Mouse (Mus musculus) activated CD4-positive, CD25-positive, alpha-beta regulatory T cell, adult 4 months (primary cell): Measurements from ENCODE around the gene Kcnip4. TPM values are rescaled to one million over a fixed set of nuclear protein-coding genes. Genes with fewer than 3 reads are reported as not detected.

ENCODE experiments used
- ATAC-seq: one replicate; pipeline ENCODE4 v1.8.0; 2017
- polyA plus RNA-seq, 2 experiments: library from polyadenylated mRNA; unstranded; fragments of 100-300 nt; shearing (Covaris generic); gene quantifications; one replicate each; pipeline ENCODE4 v1.2.1; 2017

Kcnip4 gene
- under 1 TPM; 0.16 to 0.22 TPM for polyA plus RNA-seq

DNA sequence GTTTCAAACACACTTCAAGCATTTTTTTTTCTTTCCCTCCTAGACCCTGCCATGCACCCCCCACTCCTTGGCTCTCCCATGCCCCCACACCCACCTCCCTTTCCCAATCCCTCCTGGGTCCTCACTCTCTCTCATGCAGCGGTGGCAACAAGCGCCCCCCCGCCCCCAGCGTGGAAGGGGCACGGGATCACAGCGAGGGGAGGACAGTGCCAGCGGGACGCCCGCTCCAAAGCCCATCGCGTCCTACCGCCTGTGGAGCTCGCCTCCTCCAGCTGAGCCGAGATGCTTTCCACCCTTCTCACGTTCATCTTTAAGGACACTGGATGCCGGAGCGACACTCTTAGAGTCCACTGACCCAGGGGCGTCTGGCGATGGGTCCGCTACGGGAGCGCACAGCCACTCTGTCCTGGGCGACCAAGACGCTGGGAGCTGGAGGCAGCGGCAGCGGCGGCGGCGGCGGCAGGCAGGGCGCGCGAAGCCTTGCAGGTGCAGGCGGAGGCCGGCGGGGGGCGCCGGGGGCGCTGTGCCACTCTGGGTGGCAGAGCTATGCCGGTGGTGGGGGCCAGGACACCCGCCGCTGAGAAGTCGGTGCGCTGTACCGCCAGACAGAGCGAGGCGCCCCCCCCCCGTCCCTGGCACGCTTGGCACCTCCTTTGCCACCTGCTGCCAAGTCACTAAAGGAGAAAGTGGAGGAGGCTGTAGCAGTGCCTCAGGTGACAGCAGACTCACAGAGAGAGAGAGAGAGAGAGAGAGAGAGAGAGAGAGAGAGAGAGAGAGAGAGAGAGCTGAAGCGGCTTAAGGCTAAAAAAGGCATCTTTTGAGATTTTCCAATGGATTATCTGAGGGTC, at the start of gene Kcnip4:
Gene Kcnip4, minus strand, starts transcription at position 514 of the 848 bp plus-strand sequence.
- ATAC-seq: no peak

DNA sequence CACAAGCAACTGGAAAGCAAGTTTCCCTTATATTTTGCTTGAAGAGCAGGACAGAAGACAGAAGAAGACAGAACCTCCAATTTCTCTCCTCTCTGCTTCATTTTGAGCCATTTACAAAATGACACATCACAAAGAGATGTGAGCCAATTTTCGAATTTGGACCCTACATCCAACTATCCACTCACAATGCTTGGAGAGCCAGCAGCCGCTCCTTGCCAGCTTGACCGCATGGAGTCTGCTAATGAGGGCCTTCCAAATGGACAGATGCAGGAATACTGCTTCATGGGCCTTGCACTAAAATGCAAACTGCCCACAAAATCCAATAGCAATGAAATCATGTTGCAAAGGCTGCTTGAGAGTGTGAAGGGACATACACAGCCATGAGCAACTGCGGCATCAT, 47.2 kb upstream of the Kcnip4 start:
- no peak for ATAC-seq

DNA sequence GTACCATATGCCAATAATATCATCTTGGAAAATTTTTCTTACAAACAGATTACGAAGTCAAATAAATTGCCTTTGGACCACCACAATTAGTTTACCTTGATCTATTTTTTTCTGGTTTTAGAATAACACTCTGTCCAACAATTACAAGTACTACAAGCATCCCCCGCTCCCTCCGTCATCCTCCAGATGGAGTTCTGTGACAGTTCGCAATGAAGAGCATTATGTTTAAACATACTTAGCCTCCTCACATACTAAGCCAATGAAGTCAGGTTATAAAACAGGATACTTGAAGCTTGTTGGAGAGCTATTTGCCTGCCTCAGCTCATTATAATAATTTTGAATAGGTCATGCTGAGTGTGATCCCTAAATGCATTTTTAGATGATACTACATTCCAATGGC, 39.0 kb upstream of the Kcnip4 start:
- no peak for ATAC-seq

DNA sequence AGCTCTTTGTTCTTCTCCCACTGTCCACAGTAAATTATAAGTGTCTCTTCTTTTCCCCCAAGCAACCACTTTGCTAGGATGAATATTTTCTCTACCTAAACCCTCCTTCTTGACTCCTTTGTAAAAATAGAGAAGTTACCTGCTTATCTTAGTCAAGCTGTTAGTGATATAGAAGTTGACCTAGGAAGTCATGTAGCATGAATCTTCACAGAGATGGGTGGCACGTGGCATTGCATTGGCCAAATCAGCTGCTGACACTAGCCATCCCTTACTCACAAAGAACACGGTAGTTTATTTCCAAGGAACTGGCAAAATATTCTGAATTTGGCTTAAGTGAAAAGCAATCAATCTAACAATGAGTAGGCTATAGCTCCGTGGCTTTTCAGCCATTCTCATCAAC, 32.7 kb upstream of the Kcnip4 start:
- ATAC-seq: no peak

DNA sequence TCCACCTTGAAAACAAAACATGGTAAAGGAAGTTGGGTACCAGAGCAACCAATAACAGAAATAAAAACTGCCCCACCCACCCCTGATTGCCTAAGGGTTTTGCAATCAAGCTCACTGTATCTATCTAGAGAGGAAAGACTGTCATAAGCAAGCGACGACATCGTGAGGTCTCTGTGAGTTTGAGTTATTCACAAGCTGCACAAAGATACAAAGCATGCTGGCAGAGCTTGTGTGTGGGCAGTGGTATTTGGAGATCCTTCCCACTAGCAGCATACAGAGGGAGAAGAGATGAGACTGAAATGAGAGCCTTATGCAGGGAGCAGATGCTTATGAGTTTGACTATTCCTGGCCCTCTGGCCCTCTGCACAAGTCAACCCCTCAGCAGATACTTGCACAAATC, 23.2 kb upstream of the Kcnip4 start:
- no peak for ATAC-seq

DNA sequence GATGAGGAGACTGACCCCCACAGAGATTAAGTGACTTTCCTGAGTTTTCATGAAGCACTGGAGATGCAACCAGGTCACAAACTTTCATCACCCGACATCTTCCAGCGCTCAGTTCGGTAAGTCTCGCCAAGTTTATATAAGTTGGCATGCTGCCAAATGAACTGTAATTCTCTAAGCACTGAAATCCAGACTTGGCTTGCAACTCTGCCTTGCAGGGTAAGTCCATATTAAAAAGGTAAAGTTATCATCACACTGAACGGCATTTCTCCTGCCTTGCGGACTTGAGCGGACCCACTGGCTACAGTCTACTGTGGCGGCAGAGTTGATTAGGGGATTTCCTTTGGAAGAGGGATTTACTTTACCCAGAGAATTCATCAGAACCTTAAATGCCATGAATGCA, 4.7 kb upstream of the Kcnip4 start:
- no peak for ATAC-seq

DNA sequence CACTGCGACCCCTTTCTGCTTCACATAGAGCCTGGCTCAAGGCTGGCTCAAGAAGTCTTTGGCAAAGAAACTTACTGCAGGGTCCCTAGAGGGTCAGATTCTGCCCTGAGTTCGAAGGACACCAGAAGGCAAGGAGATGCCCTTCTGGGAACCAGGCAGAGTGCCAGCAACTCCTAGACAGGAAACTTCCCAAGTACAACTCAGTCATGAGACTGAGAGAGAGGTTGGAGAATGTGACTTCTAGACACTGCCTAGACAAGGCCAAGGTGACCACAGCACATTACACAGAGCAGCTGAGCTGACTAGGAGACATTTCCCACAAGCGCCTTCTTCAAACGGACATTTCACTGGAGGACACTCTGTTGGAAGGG, 520 bp upstream of the Kcnip4 start:
- ATAC-seq: no peak

DNA sequence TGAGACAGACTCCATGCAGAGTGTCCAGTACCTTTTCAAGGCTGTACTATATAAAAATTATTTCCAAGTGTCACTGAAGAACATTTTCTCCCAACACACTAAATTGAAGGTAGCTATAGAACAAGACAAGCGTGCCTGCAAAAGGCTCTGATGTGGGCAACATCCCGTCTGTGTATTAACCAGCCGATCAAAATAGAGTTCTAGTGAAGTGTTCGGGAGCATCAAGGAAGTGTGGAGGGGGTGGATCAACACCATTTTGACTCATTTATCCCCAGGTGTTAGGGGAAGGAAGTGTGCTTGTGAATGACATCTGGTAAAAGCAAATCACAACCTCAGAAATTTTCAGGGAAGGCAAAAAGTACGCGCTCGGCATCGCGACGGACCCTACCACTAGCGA, 712 bp downstream of the Kcnip4 start:
- no peak for ATAC-seq

DNA sequence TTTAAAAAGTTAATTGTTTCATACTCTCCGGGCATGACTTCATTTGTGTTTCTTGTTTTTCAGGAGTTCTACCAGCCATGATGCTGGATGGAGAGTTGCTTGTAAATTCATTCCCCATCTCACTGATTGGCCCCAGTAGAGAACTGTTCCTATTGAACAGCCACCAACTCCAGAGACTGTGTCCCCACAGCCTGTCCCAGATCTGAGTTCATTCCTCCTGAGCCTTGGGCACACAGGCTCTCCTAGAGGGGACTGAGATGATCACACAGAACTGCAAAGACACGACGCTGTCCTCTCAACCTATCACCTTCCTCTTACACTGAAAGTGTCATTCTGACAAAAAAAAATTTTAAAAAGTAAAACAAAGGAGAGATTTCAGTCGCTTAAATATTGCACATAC, 1.7 kb downstream of the Kcnip4 start:
- no peak for ATAC-seq

DNA sequence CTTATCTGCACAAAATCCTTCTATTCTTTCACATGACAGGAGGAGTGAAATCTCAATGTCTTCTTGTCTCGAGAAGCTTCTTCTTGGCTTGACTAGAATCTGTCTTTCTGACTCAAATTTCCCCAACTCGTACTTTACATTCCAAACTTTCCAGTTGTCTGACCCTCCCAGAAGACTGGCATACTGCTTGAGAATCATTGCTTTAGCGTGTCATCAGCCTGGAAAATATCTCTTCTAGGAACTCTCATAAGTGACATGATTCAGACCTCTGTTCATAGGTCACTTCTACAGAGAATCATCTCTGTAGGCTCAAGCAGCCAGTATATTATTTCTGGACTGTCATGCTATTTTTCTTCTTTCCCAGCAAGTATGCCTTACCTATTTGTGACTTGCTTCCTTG, 26.0 kb downstream of the Kcnip4 start:
- ATAC-seq: no peak

DNA sequence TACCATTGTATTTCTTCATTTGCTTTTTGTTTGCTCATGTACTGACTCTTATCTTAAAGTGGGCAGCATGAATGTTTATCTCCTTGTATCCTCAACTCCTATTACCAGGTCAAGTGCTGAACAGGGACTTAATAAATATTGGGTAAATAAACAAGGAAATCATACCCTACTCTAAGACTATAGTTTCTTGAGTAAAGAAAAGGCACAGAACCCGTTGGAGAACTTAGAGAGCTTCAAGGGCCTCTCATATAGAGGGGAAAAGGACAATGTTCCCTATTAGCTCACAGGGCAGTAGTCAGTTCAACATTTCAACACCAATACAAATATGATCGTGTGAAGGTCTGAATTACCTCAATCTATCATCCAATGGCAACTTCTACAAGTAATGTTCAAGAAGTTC, 37.4 kb downstream of the Kcnip4 start:
- no peak for ATAC-seq

DNA sequence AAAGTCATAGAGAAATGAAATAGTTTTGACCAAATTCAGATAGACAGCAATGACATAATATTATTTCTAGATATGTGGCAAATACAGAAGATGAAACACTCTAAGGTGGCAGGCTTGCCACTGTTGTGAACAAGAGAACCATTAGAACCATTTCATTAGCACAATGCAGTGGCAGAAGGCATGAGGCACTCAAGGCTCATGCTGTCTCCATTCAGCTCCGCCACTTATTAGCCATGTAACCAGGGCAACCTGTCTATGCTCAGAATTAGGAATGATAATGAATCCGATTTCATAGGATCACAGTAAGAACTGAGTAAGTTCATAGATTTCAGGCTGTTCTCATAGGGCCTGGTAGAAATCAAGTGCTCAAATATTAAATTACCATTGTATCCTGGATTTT, 54.0 kb downstream of the Kcnip4 start:
- ATAC-seq: no peak

DNA sequence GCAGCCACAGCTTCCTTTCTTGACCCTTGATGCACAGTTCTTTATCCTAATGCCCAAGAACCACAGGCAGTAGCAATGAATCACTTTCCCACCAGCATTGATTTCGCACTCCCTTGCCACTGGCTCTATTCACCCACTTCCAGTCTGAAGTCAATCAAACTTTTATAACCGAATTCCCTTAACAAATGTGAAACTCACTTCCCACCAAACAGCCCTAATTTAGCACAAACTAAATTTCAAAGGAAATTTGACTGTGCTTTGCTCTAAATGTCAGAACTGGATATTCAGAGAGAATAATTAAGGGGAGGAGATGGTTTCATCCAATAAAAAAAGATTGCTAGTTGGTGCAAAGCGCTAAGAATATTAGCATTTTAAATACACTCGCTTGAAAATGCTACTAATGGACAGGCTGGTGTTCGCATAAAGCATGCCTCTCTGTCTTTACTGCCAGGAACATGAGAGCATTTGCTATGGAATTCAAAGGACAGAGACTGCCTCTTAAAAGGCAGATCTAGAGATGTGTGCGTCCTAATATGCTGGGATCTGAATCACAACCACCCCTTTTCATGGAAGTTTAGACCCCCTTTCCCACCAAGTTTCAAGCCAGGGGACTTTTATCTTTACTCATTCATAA, 63.9 kb downstream of the Kcnip4 start:
- ATAC-seq: no peak

DNA sequence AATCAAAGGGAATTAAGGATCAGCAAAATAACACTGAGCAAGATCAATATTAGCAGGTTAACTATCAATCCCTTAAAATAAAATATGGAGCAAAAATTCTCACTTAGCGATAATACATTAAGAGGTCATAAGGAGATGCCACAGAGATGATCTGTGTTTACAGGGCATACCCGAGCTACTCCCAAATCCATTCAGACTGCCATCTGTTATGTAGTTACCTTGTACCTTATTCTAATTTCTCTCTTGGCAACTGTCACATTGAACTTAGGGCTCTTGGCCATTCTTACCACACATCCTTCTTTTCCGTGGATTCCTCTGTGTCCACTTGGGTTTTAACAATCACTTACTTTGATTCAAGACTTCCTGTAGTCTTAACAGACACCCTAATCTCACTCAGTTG, 71.6 kb downstream of the Kcnip4 start:
- ATAC-seq: no peak

DNA sequence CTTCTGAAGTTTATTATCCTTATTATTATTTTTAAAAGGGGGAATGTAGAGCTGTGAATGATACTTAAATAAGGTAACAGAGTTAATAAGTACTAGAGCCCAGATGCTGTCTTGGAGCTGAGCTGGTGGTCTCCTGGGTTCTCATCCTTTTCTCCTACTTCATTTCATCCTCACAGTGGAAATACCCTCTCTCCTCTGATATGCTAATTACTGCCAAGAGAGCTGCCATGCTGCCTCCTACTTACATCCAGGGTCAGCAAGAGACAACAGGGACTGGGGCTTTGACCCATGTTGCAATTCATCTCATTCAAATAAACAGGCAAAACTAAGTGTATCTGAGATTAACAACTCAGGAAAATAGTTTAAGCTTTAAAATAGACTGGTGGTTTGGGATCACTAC, 73.4 kb downstream of the Kcnip4 start:
- no peak for ATAC-seq

DNA sequence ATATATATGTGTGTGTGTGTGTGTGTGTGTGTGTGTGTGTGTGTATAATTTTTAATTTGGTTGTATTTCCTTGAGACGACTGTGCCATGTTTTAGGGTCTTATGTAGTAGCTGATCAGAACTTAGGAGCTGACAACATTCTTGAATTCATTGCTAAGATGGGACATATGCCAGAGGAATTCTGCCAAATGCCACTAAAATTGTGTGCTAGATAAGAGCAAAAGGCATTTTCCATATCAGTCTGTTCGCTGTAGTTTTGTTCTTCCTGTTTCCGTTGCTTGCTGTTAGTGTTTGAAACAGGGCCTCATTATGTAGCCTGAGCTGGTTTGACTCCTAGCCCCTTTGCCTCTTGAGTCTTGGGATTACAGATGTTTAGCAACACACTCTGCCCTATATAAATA, 73.8 kb downstream of the Kcnip4 start:
- ATAC-seq: no peak

DNA sequence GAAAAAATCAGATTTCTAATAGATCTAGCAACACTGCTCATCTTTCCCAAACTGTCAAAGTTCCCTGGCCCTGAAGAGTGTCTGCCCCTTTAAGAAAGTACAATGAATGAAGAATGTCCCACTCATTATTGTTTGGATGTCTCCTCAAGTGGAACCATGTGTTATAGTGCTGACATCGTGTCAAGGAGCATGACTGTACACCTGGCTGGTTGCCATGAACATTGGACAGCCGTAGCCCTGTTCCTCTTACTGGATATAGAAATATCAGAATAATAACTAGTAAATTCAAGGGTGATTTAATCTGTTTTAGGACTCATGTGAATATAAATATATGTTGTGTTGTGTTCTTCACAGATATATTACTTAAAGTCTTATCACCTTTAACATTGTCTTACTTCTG, 87.5 kb downstream of the Kcnip4 start:
- ATAC-seq: no peak

DNA sequence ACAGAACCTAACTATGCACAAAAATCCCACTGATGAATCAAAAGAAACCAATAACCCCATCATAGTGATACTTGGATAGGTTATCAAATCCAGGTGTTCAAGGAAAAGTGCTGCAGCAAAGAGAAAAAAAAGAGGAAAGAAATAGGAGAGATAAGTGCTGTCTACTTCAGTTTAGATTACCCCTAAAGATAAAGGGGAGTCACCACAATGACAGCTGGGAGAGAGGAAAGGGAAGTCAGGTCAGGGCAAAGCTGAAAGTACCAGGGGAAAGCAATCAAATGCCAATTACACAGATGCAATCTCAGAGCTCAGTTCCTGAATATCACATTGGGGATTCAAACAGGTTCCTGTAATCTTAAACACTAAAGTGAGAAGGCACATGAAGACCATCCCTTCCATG, 97.0 kb downstream of the Kcnip4 start:
- no peak for ATAC-seq

DNA sequence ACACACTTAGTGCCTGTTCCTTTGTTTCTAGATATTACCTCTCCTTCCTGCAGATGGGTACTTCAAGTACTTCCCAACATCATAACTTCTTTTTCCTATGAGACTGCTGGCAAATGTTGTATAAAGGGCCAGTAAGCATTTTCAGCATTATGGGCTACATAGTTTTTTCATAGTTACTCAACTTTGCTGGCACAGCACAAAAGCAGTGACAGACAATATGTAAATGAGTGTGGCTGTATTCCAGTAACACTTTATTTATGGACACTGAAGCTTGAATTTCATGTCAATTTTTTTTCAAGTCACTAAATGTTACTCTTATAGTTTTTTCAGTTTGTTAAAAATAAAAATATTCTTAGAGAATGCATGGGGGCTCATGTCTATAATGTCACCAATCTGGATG, 105.0 kb downstream of the Kcnip4 start:
- ATAC-seq: no peak

DNA sequence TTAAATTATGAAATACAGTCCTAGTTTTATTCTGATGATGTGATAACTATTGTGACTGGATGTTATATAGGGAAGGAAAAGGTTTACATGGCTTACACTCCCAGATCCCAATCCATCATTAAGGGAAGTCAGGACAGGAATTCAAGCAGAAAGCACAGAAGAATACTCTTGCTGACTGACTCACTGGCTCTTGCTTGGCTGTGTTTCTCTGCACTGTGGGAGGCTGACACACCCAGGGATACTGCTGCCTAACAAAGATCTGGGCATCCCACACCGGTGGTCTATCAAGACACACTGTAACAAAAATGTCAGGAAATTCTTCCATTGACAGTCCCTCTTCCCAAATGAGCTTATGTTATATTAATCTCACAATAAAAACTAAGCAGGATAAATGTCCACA, 116.4 kb downstream of the Kcnip4 start:
- ATAC-seq: no peak

DNA sequence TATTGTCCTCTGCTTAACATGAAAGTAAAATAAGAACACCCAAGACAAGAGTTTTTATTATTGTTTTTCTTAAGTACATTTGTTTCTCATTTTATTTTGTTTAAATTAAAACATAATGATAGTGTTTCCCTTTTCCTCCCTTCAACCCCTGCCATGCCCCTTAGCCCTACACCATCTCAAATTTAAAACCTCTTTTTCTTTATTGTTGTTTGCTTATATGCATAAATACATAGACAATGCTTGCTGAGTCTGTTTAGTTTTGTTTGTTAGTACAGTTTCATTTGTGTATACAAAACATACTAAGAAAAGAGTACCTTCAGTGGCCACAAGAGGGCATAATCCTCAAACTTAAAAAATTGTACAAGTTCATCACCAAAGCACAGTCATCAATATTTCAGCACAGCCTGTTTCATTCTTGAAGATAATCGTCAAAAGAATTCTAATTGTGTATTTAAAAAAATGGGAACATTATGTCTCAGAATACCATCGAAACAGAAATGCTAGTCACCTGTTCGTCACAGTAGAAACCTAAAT, 154.1 kb downstream of the Kcnip4 start:
- ATAC-seq: no peak

DNA sequence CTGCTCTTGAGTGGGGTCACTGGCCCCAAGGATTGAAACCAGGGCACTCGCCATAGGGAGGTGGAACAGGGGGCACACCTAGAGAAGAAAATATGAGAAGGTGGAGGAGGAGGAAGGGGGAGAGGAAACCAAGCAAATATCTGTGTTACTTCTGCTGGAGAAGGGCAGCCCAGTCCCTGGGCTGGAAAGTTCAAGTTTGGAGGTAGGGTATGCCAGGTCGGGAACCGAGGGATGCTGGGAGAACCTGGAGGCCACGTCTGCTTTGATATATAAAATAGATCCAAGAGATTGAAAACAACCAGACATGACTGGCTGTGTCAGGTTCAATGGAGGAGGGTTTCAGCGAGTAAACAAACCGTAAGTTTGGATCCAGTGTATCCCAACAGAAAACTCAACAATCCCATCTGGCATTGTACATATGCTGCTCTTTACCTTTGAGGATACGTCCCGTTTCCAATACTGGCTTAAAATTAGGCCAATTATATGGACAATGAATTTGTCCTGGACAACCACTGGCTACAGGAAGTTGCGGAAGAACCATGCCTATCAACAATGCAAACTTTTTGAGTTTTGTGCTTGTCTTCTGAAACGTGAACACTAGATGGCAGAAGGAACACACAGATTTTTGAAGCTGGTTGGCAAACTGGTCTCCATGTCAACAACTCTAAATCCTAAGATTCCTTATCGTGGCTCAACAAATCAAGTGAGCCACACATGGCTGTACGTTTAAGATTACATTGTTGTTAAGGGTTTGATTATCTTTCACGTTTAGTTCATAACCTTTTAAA, 155.9 kb downstream of the Kcnip4 start:
- no peak for ATAC-seq

DNA sequence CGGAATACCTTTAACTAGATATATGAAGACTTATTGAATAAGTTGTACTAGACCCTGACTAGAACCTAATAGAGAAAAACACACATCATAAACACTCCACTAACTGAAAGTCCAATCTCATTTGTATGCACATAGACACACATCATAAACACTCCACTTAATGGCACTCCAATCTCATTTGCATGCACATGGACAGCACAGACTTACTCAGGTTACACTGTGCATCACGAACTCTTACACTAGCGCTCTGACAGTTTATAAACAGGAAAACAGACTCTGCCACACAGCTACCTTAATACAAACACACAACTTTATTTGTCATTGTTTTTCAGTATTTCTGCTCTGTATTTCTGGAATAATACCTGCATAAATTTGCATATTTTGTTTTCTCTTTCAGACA, 168.3 kb downstream of the Kcnip4 start:
- no peak for ATAC-seq

DNA sequence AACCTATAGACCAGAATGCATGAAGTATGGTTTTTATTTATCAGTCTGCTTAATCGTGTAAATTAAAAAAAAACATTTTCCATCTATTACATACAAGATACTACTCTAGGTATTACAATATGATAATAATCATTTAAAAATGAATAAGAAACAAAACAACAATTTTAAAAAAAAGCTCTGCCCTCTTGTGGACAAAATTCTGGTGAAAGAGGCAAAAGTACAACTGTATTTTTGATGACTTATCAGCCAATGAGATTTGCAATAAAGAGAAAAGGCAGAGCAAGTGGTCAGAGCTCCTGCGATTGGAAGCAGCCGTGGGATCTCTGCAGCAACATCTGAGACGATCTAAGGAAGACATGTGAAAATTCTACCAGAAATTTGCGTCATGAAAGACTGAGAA, 172.6 kb downstream of the Kcnip4 start:
- ATAC-seq: no peak
